Mouse (Mus musculus): Measurements from ENCODE around the gene Hpca.

Hpca gene

GRCm38 (mm10) chr4:129121569-129122086 lies at the start of gene Hpca:
TSS of gene Hpca (minus strand) at chr4:129122036.
- DNase-seq (ENCODE audit: extremely low read depth, low read depth) = no peak

- no peak for DNase-seq (ENCODE audit: extremely low read depth, low read depth)
Observed at GRCm38 (mm10) chr4:129161581-129162255, 39.9 kb upstream of the Hpca start.

GRCm38 (mm10) chr4:129161076-129161475 lies 39.2 kb upstream of the Hpca start:
- no peak for DNase-seq (ENCODE audit: extremely low read depth, low read depth)

- no peak for DNase-seq (ENCODE audit: extremely low read depth, low read depth)
Observed at GRCm38 (mm10) chr4:129158549-129158948, 36.7 kb upstream of the Hpca start.

- no peak for DNase-seq (ENCODE audit: extremely low read depth, low read depth)
Observed at GRCm38 (mm10) chr4:129157541-129157940, 35.7 kb upstream of the Hpca start.

- no peak for DNase-seq (ENCODE audit: extremely low read depth, low read depth)
Observed at GRCm38 (mm10) chr4:129151276-129151811, 29.5 kb upstream of the Hpca start.

- DNase-seq (ENCODE audit: extremely low read depth, low read depth) = no peak
Observed at GRCm38 (mm10) chr4:129149321-129149720, 27.5 kb upstream of the Hpca start.

- no peak for DNase-seq (ENCODE audit: extremely low read depth, low read depth)
Observed at GRCm38 (mm10) chr4:129147552-129148103, 25.8 kb upstream of the Hpca start.

- DNase-seq (ENCODE audit: extremely low read depth, low read depth) = no peak
Observed at GRCm38 (mm10) chr4:129146392-129146791, 24.6 kb upstream of the Hpca start.

- no peak for DNase-seq (ENCODE audit: extremely low read depth, low read depth)
Observed at GRCm38 (mm10) chr4:129145943-129146342, 24.1 kb upstream of the Hpca start.

- DNase-seq (ENCODE audit: extremely low read depth, low read depth) = no peak
Observed at GRCm38 (mm10) chr4:129145411-129145810, 23.6 kb upstream of the Hpca start.

GRCm38 (mm10) chr4:129144401-129145367 lies 22.8 kb upstream of the Hpca start:
- no peak for DNase-seq (ENCODE audit: extremely low read depth, low read depth)

GRCm38 (mm10) chr4:129143509-129143908 lies 21.7 kb upstream of the Hpca start:
- no peak for DNase-seq (ENCODE audit: extremely low read depth, low read depth)

- no peak for DNase-seq (ENCODE audit: extremely low read depth, low read depth)
Observed at GRCm38 (mm10) chr4:129142439-129143045, 20.7 kb upstream of the Hpca start.

- DNase-seq (ENCODE audit: extremely low read depth, low read depth) = peak; percentile 60
Observed at GRCm38 (mm10) chr4:129141560-129142438, 20.0 kb upstream of the Hpca start.

- no peak for DNase-seq (ENCODE audit: extremely low read depth, low read depth)
Observed at GRCm38 (mm10) chr4:129140808-129141207, 19.0 kb upstream of the Hpca start.

- peak; percentile 73 for DNase-seq (ENCODE audit: extremely low read depth, low read depth)
Observed at GRCm38 (mm10) chr4:129139642-129140041, 17.8 kb upstream of the Hpca start.

GRCm38 (mm10) chr4:129137392-129138321 lies 15.8 kb upstream of the Hpca start:
- peak; percentile 63 for DNase-seq (ENCODE audit: extremely low read depth, low read depth)

All from MEL-GATA-1-ER (cell line).